Mouse (Mus musculus) kidney, postnatal 14 days (tissue): ENCODE data around the gene Ptbp1.

Experiments used
- DNase-seq: peaks from one replicate; pipeline ENCODE4 v3.0.0; 2022; ENCODE audit warnings: mixed read lengths

The Ptbp1 gene

DNA sequence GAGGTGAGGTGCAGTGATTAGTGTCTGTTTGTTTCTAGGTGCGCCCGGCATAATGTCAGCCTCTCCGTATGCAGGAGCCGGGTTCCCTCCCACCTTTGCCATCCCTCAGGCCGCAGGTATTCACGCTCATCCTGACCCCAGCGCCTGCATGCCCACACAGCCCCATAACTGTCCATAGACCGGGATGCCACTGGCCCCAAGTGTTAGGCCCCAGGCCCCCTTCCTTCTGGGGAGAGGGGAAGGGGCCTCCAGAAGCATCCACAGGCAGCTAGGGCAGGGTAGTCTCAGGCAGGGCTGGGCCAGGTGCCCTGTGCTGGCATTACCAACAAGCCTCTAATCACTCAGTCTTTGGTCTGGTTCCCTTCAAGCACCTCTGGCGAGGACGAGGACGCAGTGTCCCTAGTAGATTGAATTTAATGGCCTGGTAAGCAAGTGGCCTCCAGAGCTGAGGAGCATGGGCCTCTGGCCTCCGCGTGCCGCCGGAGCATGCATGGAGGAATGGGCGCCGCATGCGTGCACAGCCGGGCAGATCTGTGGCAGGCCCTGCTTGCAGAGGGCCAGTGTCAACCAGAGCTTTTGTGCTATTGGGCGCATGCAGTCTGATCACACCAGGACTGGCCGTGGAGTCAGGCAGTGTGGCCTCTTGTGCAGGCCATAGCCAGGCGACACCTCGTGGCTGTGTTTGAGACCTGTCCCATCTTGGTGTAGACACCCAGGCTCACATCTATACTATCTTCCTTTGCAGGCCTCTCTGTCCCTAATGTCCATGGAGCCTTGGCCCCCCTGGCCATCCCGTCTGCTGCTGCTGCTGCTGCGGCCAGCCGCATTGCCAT lies 6.1 kb downstream of the Ptbp1 start:
- no peak for DNase-seq

DNA sequence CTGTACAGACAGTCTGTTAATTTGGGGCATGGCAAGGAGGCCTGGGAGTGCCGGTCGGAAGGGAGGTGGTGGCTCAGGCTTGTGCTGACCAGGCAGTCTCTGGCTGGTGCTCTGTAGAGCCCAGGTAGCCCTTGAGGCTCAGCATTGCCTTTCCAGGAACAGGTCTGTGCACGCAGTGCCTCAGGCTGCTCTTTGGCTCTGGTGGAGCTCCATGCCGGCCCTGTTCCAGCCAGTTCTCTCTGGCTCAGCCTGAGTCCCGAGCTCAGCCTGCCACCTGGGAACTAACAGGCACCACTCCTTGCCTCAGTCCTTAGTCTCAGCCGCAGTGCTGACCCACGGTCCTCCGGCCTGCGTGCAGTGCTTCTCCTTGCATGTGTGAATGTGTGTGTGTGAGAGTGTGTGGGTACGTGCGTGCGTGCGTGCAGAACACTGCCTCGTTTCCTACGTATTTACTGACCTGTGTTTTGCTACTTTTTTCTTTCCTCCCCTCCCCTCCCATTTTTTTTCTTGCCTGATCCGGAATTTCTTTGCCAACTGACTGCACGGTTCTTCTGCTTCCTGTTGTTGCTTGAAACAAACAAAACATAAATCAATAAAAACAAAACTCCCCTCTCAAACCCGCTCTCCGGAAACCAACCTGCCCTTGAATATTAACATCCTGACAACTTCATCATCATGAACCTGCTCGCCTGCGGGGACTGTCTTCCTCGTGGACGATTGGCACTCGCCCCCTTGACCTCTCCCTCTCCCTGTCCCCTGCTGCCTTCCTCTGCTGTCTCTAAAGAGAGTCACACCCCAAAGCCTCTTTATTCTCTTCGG lies 7.2 kb downstream of the Ptbp1 start:
- peak; percentile 83 for DNase-seq

DNA sequence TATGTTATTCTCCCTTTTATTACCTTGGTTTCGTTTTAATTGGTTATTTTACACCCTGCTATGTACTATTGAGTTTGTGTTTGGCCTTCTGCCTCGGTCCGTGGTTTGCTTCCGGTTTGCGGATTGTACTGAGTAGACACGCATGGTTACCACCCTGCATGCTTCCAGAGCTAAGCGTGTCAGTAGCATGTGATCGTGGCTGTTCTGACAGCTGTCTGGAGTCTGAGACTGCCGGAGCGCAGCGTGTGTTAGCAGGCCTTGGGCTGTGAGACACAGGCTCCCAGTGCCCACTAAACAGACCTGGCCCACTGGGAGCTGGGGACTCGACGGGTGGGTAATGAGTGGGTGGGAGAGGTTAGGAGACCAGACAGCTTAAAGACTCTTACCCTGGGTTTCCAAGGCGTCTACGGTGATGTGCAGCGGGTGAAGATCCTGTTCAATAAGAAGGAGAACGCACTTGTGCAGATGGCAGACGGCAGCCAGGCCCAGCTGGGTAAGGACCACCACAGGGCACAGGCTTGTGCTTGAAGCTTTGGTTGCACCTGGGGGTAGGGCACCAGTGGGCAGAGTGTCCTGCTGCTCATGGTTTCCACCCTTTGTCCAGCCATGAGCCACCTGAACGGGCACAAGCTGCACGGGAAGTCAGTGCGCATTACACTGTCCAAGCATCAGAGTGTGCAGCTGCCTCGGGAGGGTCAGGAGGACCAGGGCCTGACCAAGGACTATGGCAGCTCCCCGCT lies 8.0 kb downstream of the Ptbp1 start:
- no peak for DNase-seq

DNA sequence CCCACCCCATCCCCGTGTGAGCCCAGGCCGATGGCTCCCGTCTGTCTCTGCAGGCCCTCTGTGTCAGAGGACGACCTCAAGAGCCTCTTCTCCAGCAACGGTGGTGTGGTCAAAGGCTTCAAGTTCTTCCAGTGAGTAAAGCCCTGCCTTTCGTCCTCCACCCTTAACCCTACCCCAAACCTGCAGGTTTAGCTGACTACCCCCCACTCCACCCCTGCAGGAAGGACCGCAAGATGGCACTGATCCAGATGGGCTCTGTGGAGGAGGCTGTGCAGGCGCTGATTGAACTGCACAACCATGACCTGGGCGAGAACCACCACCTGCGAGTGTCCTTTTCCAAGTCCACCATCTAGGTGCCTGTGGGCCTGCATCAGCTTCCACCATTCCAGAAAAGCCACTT lies 8.7 kb downstream of the Ptbp1 start:
- no peak for DNase-seq

DNA sequence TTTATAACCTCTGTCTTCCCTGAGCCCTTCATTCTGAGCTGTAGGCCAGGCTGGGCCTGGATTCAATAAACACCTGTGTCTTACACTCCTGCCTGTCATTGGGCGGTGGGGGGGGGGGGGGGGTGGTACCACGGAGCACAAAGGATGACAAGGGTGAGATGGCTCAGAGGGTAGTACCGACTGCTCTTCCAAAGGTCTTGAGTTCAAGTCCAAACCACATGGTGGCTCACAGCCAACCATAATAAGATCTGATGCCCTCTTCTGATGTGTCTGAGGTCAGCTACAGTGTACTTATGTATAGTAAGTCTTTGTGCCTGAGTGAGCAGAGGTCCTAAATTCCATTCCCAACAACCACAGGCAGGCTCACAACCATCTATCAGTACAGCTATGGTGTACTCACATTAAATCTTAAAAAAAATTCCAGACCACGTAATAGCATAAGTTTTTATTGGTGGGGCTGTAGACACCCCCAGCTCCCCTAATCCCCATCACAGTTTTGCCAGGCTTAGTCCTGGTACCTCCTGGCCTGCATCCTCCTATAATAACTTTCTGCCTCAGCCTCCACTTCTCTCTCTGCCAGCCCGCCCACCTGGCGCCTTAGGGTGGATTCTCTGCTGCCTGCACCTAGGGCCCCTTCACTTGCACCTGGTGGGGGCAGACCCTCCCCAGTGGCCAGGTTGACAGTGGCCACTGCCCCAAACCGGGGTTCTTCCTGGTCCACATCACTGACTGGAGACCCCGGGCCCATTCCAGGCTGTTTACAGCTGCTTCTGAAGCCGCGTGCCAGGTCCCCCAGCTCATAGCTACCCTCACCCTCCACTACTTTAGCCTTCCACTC lies 10.3 kb downstream of the Ptbp1 start:
- no peak for DNase-seq

DNA sequence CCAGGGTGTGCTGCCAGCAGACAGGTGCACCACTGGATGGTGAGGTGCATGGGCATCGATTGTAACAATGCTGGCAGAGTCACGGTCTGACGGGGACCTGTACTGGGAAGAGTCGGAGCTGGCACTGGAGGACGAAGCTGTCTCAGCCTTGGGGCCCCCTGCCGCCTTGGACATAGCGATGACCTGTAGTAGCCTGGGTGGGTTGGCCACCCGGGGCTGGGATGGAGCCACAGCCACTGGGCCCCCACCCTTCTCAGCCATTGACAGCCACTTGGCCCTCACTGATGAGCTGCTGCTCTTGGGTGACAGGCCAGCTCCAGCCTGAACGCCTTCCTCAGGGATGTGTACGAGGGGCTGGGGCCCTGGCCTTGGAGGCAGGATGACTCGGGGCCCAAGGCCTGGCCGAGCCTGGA lies 11.0 kb downstream of the Ptbp1 start:
- DNase-seq: no peak

DNA sequence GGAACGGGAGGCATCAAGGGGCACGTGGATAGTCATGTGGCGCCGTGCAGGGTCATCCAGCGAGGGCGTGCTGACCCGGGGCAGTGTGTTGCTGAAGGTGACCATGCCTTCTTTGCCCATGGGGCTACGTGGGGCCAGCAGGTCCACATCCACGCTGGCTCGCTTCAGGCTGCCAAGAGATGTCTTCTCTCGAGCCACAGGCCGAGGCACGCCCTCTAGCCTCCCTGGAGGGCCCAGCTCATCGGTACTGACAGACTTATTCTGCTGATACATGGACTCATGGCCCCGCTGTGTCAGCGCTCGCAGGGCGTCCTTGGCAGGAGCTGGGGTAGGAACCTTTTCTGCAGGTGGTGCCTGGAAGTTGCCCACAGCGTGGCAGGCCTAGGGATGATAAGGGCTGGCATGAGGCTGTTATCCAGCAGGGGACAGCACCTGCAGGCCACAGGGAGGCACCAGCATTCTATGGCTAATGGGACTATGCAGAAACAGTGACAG lies 11.6 kb downstream of the Ptbp1 start:
- DNase-seq: no peak

DNA sequence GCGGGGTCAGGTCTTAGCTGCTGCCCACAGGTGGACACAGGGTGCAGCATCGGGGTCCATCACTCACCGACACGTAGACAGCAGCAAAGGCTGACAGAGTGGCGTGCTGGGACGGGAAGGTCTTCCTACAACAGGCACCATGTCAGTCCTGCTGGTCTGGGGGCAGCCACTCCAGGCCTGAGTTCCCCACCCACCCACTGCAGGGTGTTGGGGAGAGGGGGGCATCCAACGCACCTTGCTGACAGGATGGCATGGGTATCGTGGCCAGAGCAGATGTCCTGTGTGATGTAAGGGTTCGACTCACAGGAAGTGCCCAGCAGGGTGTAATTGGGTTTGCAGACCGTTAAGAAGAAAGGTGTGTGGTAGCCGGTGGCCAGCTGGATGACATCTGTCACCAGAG lies 12.4 kb downstream of the Ptbp1 start:
- DNase-seq: no peak

DNA sequence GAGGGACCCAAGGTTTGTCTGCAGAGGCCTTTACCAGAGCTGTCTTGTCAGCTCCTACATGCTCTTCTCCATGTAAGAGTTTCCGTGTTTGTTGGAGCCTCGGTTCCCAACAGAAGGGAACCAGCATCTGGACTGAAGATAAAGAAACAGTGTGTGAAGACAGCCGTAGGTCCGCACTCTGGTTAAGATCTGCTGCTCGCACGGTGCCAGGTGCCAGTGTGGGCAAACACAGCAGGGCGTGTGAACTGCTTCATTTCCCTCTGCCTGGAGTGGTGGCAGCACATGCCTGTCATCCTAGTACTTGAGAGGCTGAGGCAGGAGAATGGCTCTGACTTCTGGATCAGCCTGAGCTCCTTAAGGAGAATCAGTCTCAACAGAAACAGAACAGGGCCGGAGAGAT lies 17.6 kb downstream of the Ptbp1 start:
- no peak for DNase-seq

DNA sequence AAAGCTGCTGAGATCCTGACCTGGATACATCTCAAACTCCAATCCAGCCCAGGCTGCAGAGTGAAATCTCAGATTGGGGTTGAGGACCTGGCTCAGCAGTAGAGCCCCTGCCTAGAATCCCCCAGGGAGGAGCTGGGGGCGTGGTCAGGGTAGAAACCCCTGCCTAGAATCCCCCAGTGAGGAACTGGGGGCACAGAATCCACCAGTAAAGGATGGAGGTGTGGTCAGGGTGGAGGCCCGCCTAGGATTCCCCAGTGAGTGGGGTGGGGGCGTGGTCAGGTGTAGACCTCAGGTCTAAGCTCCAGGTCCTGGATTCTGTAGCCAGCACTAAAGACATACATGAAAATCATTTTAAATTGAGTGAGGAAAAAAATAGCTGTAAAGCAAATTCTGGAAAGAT lies 18.6 kb downstream of the Ptbp1 start:
- no peak for DNase-seq

DNA sequence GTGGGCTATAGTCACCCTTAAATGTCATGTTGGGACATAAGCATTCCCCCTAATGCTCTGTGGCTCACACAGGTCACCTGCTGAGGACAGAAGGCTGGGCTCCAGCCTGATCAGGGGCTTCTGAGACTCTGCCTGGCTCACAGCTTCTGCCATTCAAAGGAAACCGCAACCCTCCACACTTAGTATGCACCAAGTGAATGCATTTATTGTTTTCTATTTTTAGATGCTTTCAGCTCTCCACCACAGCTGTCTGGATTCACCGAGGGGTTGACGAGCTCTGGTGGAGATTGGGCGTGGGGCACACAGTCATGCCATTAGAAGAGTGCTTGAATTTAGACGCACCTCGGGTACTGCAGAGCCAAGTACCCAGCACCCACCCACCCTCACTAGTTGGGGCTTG lies 19.1 kb downstream of the Ptbp1 start:
- DNase-seq: no peak

DNA sequence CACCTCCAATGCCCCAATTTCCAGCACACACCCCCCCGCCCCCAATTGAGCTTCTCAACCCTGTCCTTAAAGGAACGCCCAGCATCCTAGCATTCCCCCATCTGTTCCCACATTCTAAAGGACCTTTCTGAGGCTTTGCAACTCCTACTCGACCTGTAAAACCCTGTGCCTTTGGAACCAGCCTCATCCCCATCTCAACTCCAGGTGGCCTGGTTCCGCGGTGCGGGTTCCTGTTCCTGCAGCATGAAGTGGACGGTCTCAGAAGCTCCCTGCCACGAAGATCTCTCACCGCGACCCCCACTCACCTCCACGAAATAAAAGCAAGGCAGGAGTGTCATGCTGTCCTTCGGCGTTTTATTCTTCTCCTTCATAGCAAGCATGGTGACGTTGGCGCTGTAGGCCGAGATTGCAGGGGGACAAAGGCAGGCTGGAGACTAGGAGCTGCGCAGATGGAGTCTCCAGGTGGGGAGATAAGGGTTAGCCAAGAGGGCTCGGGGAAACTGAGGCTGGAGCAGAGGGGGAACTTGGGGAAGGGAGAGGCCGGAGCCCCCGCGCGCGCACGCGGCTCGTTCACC lies 19.6 kb downstream of the Ptbp1 start:
- no peak for DNase-seq

DNA sequence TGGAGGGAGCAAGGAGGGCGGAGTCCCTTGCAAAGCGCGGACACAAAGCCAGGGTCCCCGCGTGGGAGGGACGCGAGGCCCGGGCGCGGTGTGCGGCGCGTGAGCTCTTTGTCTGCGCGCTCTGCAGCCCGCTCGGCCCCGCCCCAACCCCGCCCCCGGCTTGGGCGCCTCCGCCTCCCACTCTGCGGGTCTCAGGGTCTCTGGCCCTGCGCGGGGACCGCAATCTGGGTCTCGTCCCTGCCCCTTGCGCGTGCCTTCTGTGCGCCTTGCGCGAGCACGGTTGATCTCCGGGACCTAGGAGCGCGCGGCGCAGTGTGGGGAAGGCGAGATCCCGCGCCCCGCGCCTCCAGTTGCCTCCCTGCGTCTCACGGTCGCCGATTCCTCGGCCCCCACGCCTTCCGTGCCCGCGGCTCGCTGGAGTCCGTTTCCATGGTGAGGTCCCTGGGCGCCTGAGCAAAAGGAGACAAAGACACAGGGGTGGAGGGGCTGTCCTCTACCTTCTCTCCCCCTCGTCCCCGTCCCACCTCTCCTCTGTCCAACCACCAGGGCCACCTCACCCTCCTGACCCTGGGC lies 20.1 kb downstream of the Ptbp1 start, which contains the start of the genes Prtn3 and Plppr3:
Prtn3 (plus strand) TSS at position 187 of the 573 bp plus-strand sequence.
Plppr3 (minus strand) TSS at position 345 of the 573 bp plus-strand sequence.
- peak; percentile 46 for DNase-seq

DNA sequence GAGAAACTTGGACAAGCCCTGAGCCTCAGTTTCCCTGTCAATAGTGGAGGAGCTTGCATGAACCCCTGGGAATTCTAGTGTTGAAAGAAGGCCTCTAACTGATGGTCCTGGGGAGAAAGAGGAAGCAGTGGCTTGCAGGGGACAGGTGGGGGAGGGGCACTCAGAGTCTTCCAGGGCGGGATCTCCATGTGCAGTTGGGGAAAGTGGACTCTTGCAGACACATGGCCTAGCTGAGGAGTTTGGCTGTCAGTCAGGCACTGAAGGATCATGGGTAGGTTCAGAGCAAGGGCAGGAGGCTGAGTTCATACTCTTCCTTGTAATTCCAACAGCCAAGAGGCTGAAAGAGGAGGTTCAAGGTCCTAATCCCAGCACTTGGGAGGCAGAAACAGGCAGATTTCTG lies 22.9 kb downstream of the Ptbp1 start:
- DNase-seq: peak; percentile 10

DNA sequence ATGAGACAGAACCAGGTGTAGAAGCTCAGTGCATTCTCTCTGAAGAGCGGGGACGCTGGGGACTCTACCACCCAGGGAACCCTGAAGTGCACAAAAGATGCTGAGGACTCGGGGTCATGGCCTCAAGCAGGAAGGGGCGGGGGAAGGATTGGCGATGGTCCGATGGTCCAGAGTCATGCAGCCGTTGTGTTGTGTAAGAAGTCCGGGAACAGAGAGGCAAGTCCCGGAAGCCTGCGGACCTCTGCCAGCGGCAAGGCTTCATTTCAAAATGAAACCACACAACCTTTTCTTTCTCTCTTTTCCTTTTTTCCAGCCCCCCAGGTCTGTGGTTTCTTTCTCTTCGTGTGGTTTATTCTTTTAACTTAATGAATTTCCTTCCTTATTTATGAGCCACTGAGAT lies 23.5 kb downstream of the Ptbp1 start:
- peak; percentile 72 for DNase-seq

DNA sequence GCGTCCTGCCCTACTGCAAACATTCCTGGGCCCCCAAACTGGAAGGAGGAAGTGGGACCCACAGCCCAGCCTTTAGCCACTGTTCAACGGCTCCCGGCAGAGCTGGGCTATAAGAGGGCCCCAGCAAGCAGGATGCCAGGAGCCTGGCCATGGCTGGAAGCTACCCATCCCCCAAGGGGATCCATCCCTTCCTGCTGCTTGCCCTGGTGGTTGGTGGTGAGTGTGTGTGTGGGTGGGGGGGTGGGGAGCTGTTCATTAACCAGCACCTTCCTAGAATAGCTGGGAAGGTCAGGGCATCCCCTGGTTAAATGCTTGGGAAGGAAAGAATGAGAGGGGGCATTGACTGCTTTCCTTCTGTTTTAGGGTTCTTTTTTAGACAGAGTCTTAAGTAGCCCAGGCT lies 25.3 kb downstream of the Ptbp1 start:
- peak; percentile 17 for DNase-seq

DNA sequence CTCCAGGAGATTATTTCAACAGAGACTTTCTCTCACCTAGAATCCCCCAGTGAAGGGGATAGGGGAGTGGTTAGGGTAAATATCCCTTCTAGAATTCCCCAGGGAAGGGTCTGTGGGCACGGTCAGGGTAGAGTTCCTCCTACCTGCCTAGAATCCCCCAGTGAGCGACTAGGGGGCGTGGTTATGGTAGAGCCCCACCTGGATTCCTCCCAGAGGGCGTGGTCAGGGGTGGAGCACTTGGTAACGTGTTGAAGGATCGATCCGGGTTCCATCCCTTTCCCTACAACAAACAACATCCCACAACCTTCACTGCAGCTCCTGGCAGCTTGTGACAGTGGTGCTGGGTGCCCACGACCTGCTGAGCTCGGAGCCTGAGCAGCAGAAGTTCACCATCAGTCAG lies 26.5 kb downstream of the Ptbp1 start:
- peak; percentile 24 for DNase-seq

DNA sequence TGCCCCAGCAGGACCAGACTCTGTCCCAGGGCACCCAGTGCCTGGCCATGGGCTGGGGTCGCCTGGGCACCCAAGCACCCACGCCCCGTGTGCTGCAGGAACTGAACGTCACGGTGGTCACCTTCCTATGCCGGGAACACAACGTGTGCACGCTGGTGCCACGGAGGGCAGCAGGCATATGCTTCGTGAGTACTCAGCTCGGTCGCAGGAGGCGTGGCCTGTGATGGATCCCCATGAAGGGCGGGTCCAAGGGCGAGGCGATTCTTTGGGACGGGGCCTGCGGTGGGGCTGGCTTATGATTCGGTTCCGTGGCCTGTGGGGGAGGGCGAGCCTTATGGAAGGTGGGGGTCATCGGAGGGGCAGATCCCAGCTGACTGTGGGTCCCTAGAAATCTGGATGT lies 27.8 kb downstream of the Ptbp1 start:
- peak; percentile 34 for DNase-seq

DNA sequence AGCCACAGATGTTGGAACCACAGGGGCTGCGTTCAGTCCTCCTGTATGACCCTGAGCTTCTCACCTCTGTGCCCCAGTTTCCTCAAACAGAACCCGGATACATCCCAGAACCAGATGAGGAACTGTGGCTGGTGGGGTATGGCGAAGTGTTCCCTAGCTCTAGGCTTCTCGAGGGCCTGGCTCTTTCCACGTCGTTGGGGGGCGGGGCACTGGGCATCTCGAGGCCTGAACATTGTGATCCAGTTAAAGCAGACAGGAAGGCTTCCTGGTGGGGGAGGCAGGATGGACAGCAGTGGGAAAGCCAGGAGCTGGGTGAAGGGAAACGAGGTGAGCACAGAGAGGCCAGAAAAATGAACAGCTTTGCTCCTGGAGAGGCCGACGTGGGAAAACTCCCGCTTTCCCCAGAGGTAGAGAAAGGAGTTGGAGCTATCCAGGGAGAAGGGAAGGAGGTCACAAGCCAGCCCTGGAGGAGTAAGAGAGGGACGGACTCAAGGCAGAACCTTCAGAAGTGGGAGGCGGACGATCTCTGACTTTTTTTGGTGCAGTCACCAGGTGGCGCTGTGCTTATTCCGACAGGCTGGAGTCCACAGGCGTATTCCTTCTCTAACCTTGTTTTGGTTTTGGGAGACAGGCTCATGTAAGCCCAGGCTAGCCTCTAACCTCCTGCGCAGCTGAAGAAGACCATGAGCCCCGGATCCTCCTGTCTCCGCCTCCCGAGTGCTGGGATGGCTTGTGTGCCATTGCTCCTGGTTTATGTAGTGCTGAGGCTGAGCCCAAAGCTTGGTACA lies 29.3 kb downstream of the Ptbp1 start:
- peak; percentile 87 for DNase-seq

DNA sequence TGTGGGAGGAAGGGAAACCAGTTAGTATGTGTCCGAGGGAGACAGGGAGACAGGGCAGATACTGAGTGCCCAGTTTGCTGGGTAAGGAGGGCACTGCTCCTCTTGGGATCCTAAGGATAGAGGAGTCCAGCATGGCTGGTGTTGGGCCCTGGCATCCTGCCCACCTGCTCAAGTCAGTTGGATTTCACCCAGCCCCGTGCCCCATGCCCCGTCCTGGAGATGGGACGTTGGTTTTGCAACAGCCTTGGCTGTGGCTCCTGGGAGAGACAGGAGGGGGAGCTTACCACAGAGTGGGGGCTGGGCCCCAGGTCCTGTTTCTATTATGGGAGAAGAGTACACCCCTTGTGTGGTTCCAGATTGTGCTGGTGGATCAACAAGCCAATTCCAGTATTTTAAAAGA lies 30.2 kb downstream of the Ptbp1 start:
- peak; percentile 89 for DNase-seq

DNA sequence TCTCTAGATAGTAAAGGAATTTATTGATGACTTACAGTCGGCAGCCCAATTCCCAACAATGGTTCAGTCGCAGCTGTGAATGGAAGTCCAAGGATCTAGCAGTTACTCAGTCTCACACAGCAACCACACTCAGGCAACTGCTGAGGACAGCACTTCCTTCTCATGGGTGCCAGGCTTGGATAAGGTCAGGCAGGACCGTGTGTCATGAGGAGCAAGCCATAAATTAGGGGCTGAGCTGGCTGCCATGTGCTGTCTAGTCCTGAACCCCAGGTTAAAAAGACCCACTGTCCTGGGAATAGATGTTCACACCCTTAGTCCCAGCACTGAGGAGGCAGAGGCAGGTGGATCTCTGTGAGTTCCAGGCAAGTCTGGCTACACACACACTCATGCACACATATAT lies 30.7 kb downstream of the Ptbp1 start:
- DNase-seq: peak; percentile 7
